Mouse (Mus musculus): Measurements from ENCODE around the gene Sirpb1b. TPM values are rescaled to one million over a fixed set of nuclear protein-coding genes. Genes with fewer than 3 reads are reported as not detected.
"Not testable (repeated sequence)": the region's sequence is repeated elsewhere in the genome, so short reads cannot be mapped to it uniquely, and the experiment has no call there.

Sirpb1b gene
- not detected for total RNA-seq (2021)

DNA sequence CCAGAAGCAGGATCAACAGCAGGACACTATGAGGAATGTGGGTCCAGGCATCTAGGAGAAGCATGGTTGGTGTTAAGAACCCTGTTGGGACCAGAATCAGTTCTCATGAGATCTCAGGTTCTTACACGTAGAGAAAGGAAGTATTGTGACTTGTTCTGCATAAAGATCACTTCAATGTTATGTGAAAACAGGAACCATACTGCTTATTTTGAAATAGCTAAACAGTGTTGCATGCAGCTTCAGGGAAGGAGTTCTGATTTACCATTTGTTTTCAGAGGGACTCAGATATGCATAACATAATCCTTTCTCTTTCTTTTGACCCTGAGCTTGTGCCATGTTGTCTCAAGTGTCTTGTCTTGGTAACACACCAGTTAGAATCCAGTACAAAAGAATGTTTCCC, at the start of gene Sirpb1b:
Gene Sirpb1b, minus strand, starts transcription at position 179 of the 400 bp plus-strand sequence.
- intact Hi-C loops (cut with DNase I); DNase-seq (ENCODE audit: low spot score in 2 of 2): not testable (repeated sequence)

DNA sequence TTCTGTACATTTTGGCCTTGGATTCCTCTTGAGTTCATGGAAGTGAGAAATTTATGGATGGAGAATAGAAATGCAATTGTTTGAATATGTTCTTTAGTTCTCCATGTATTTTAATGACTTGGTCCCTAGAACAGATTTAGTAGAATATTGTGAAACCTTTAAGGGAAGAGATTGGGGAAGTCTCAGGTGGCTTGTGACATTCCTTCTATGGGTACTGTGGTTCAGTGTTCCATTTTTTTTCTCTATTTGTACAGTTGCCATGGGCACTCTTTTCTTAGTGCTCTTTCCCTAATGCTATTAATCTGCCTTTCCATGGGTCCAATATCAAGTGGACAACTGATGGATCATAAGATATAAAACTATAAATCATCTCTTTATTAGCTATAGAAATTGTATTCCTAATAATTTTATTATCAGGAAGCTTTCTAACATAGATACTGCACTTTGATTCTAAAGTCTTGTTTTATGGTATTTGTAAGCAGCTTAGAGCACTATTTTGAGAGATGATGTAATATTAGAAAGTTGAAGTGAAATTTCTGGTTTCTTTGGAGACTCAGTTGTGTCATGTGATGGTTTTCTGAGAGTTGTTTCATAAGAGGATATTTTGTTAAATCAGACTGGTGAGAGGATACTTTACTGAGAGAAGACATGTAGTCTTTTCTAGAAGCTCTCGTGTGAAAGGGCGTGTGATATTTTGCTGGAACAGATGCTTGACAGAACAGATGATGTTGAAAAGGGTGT, 15.7 kb upstream of the Sirpb1b start:
- intact Hi-C loops (cut with DNase I) = not testable (repeated sequence)

DNA sequence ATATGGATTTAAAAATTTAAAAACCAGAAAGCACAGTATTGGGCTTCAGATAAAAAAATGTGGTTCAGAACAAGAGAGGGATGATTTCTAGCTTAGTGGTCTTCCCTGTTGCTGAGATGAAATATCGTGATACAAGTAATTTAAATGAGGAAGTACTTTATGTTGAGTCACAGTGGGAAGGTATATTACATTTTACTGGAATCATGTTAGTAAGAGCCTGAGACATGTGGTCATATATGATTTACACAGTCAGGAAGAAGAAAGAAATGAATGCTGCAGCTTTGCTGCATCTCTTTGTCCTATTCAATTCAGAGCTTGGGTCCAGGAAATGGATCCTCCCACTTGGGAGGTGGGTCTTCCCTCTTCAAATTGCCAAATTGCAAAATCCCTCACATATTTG, 11.8 kb upstream of the Sirpb1b start:
- intact Hi-C loops (cut with DNase I); DNase-seq (ENCODE audit: low spot score in 2 of 2): not testable (repeated sequence)

More for the DNA sequence above, 15.7 kb upstream of the Sirpb1b start:
- DNase-seq (ENCODE audit: low spot score in 2 of 2) = not testable (repeated sequence)

DNA sequence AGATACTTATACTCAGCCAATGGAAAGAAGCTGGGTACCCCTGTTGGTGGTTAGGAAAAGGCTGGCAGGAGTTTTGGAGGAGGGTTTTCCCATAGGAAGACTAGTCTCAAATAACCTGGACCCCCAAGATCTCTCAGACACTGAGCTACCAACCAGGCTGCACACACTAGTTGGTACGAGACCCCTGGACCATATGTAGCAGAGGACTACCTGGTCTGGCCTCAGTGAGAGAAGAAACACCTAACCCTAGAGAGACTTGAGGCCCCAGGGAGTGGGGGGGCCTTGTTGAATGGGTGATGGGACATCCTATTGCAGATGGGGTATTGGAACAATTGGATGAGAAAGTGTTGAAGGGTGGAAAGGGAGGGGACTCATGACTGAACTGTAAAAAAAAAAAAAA, 8.6 kb upstream of the Sirpb1b start:
- DNase-seq (ENCODE audit: low spot score in 2 of 2) = no peak
- intact Hi-C loops (cut with DNase I) = no loop called here

DNA sequence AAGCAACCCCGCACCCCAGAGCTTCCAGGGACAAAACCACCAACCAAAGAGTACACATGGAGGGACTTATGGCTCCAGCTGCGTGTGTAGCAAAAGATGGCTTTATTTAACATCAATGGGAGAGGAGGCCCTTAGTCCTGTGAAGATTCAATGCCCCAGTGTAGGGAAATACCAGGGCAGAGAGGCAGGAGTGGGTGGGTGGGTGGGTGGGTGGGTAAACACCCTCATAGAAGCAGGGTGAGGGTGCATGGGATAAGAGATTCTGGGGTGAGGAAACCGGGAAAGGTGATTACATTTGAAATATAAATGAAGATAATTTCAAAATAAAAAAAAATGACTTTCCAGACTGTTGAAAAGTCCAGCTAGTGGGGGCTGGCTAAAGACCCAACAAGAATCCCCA, 8.1 kb upstream of the Sirpb1b start:
- intact Hi-C loops (cut with DNase I) = not testable (repeated sequence)

DNA sequence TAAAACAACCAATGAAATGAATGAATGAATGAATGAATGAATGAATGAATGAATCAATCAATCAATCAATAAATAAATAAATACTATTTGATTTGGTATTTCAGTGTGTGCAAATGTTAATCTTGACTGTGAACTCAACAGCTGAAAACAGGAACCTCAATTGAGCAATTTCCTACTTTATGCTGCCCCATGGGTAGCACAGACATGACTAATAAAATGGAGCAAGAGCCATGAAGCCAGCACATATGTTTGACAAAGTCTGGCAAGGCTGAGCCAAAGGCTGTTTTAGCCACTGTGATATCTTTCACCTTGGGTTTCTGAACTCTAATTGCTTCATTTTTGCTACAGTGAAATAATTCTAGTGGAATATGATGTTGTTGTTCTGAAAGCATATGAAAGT, 1.6 kb upstream of the Sirpb1b start:
- intact Hi-C loops (cut with DNase I); DNase-seq (ENCODE audit: low spot score in 2 of 2): not testable (repeated sequence)

More for the DNA sequence above, 8.1 kb upstream of the Sirpb1b start:
- DNase-seq (ENCODE audit: low spot score in 2 of 2) = not testable (repeated sequence)

DNA sequence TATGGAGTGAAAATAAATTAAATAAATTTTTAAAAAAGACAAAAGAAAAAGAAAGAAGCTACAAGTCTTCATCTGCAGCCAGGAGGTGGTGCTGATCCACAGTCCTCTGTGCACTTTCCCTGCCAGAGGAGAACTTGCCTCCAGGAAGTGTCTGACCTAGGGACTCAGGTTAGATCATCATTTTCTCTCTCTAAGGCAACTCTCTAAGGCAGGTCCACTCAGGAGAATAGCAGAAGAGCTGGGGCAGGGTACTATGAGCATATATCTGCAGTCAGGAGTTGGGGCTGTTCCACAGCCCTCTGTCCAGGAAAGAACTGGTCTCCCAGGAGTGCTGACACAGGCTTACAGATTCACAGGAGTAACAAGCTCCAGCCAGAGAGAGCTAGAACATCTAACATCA, 46.3 kb downstream of the Sirpb1b start:
- no peak for DNase-seq (ENCODE audit: low spot score in 2 of 2)
- intact Hi-C loops (cut with DNase I) = no loop called here

DNA sequence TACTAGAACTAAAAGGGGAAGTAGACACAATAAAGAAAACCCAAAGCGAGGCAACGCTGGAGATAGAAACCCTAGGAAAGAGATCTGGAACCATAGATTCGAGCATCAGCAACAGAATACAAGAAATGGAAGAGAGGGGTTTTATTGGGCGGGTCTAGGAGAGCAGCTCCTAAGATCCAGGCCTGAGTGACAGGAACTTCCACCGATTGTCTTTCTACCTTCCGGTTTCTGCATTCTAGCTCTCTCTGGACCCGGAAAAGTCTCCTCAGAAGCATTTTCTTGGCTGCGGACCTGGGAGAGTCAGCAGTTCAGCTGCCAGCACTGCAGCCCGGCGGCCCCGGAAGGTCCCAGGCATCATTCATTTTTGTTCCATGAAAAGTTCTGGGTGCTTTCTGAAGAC, 61.3 kb downstream of the Sirpb1b start:
- intact Hi-C loops (cut with DNase I) = not testable (repeated sequence)

DNA sequence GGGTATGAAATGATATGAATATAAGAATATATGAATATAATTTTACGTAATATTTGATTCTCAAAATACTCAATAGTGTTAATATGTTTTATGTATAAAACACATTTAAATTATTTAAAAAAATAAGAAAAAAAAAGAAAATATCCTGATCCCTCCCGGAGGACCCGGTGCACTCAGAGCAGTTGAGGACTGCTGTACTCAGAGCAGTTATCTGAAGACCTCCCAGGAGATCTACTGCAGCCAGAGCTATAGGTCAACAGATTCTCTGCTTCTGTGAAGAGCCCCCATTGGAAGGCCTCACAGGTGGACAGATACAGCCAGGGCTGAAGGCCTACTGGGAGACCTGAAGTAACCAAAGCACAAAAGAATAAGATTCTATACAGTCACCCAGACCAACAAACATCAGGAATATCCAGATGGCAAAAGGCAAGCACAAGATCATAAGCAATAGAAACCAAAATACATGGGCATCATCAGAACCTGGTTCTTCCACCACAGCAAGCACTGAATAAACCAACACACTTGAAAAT, 67.0 kb downstream of the Sirpb1b start:
- DNase-seq (ENCODE audit: low spot score in 2 of 2) = not testable (repeated sequence)
- intact Hi-C loops (cut with DNase I) = loop anchor here (2.0 kb wide), 1 partner anchor 17 kb away; no protein-coding TSS in a partner anchor

More for the DNA sequence above, 61.3 kb downstream of the Sirpb1b start:
- not testable (repeated sequence) for DNase-seq (ENCODE audit: low spot score in 2 of 2)

DNA sequence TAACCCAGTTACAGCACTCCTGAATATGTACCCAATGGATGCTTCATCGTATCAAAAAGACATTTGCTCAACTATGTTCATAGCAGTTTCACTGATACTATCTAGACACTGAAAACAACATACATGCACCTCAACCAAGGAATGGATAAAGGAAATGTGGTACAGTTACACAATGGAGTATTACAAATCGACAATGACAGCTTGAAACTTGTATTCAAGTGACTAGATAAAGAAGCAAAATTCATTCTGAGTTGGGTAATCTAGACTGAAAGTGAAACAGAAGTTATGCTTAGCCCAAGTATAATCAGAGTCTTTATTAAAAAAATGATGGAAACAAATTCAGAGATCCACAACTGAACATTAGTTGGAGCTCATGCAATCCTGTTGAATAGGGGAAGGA, 100.0 kb downstream of the Sirpb1b start:
- intact Hi-C loops (cut with DNase I); DNase-seq (ENCODE audit: low spot score in 2 of 2): not testable (repeated sequence)

DNA sequence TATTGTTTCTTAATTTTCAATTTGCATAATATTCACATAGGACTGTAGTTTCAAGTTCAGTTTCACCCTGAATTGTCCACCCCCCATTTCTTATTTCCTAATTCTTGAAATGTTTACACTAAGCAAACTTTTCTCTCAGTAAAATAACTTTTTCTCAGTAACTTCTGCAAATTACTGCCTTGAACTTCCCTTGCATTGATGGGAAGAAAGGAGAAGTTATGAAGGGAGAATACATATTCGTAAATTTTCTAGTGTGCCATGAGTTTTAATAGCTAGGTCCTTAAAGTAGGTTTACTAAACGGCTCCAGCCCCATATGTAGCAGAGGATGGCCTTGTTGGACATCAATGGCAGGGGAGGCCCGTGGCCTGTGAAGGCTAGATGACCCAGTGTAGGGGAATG, 104.7 kb downstream of the Sirpb1b start:
- DNase-seq (ENCODE audit: low spot score in 2 of 2); intact Hi-C loops (cut with DNase I): not testable (repeated sequence)

Other genes with a start within 250 kb of the Sirpb1b start
- gene Gm9733, start 242.8 kb downstream of the Sirpb1b start, total RNA-seq (2021) = not detected
- gene Sirpb1a, start 148.5 kb downstream of the Sirpb1b start, total RNA-seq (2021) = not detected

Data from left cerebral cortex, postnatal 25 days (tissue).